Mouse (Mus musculus) ES-Bruce4 (cell line): ENCODE results near the gene Npw.

Source experiments
- CTCF ChIP-seq: IDR thresholded peaks from one replicate; pipeline ENCODE4 v1.8.1; 2011; ENCODE audit warnings: low read depth, low read length
- EP300 ChIP-seq: IDR thresholded peaks from 2 replicates; pipeline ENCODE4 v1.6.1; 2011; ENCODE audit warnings: low read depth, low read length; ENCODE audit not compliant: insufficient read depth

GRCm38 (mm10) chr17:24617561-24618194 lies 40.6 kb downstream of the Npw start:
- no peak for TF ChIP-seq CTCF
- no peak for TF ChIP-seq EP300
